Mouse (Mus musculus): Measurements from ENCODE around the gene Ssr1. TPM values are rescaled to one million over a fixed set of nuclear protein-coding genes. Genes with fewer than 3 reads are reported as not detected.

The Ssr1 gene
- polyA plus RNA-seq, 1 experiment, result 188 TPM

- Histone ChIP-seq H3K4me3 (ENCODE audit: insufficient read depth, low read depth, low read length) (no peak overlapping the region), H3K4me1 (ENCODE audit: control insufficient read depth, insufficient read depth, low read length) (peaks cover 31% of the 10 kb centered on the region), H3K27ac (ENCODE audit: insufficient read depth, low read depth, low read length) (no peak overlapping the region)
- TF ChIP-seq CTCF (IDR thresholded peaks at IDR 0.05; ENCODE audit: insufficient read depth, low read depth, low read length) (no peak), POLR2A (IDR thresholded peaks at IDR 0.05; ENCODE audit: insufficient read depth, low read depth, low read length) (no peak)
- WGBS, result 94% methylated on average over 9 of the region's 9 CpGs
Observed at GRCm38 (mm10) chr13:37962541-37962940, 31.5 kb downstream of the Ssr1 start.

- Histone ChIP-seq H3K27ac (ENCODE audit: insufficient read depth, low read depth, low read length) (no peak overlapping the region), H3K4me3 (ENCODE audit: insufficient read depth, low read depth, low read length) (no peak overlapping the region), H3K4me1 (ENCODE audit: control insufficient read depth, insufficient read depth, low read length) (peaks cover 20% of the 10 kb centered on the region)
- no peak for TF ChIP-seq POLR2A (IDR thresholded peaks at IDR 0.05; ENCODE audit: insufficient read depth, low read depth, low read length)
- no peak for TF ChIP-seq CTCF (IDR thresholded peaks at IDR 0.05; ENCODE audit: insufficient read depth, low read depth, low read length)
- 92% methylated on average over 7 of the region's 7 CpGs for WGBS
Observed at GRCm38 (mm10) chr13:37959936-37960335, 34.1 kb downstream of the Ssr1 start.

GRCm38 (mm10) chr13:37959239-37959907 is 34.6 kb downstream of the Ssr1 start:
- 45% methylated on average over 15 of the region's 15 CpGs for WGBS
- H3K4me3 ChIP-seq (ENCODE audit: insufficient read depth, low read depth, low read length), result no peak overlapping the region
- peaks cover 16% of the 10 kb centered on the region for H3K4me1 ChIP-seq (ENCODE audit: control insufficient read depth, insufficient read depth, low read length)
- H3K27ac ChIP-seq (ENCODE audit: insufficient read depth, low read depth, low read length), result no peak overlapping the region; the same call in 1 of the 2 replicates
- TF ChIP-seq CTCF (IDR thresholded peaks at IDR 0.05; ENCODE audit: insufficient read depth, low read depth, low read length) (no peak), POLR2A (IDR thresholded peaks at IDR 0.05; ENCODE audit: insufficient read depth, low read depth, low read length) (no peak)

GRCm38 (mm10) chr13:37958498-37959238 is 35.3 kb downstream of the Ssr1 start:
- Histone ChIP-seq H3K4me1 (ENCODE audit: control insufficient read depth, insufficient read depth, low read length) (peaks cover 10% of the 10 kb centered on the region), H3K27ac (ENCODE audit: insufficient read depth, low read depth, low read length) (peak overlapping the region; percentile 40; the same call in 1 of the 2 replicates), H3K4me3 (ENCODE audit: insufficient read depth, low read depth, low read length) (no peak overlapping the region)
- TF ChIP-seq POLR2A (IDR thresholded peaks at IDR 0.05; ENCODE audit: insufficient read depth, low read depth, low read length) (no peak), CTCF (IDR thresholded peaks at IDR 0.05; ENCODE audit: insufficient read depth, low read depth, low read length) (no peak)
- WGBS, result 73% methylated on average over 18 of the region's 18 CpGs

- WGBS, result 82% methylated on average over 1 of the region's 1 CpGs
- Histone ChIP-seq H3K4me3 (ENCODE audit: insufficient read depth, low read depth, low read length) (no peak overlapping the region), H3K4me1 (ENCODE audit: control insufficient read depth, insufficient read depth, low read length) (peaks cover 3% of the 10 kb centered on the region; the same call in 1 of the 2 replicates), H3K27ac (ENCODE audit: insufficient read depth, low read depth, low read length) (no peak overlapping the region)
- TF ChIP-seq POLR2A (IDR thresholded peaks at IDR 0.05; ENCODE audit: insufficient read depth, low read depth, low read length), result no peak
- TF ChIP-seq CTCF (IDR thresholded peaks at IDR 0.05; ENCODE audit: insufficient read depth, low read depth, low read length), result no peak
Observed at GRCm38 (mm10) chr13:37954318-37954717, 39.7 kb downstream of the Ssr1 start.

- Histone ChIP-seq H3K27ac (ENCODE audit: insufficient read depth, low read depth, low read length) (no peak overlapping the region), H3K4me3 (ENCODE audit: insufficient read depth, low read depth, low read length) (no peak overlapping the region), H3K4me1 (ENCODE audit: control insufficient read depth, insufficient read depth, low read length) (no peaks in the 10 kb centered on the region)
- WGBS, result 81% methylated on average over 6 of the region's 6 CpGs
- no peak for TF ChIP-seq CTCF (IDR thresholded peaks at IDR 0.05; ENCODE audit: insufficient read depth, low read depth, low read length)
- TF ChIP-seq POLR2A (IDR thresholded peaks at IDR 0.05; ENCODE audit: insufficient read depth, low read depth, low read length), result no peak
Observed at GRCm38 (mm10) chr13:37952981-37953380, 41.0 kb downstream of the Ssr1 start.

- Histone ChIP-seq H3K4me1 (ENCODE audit: control insufficient read depth, insufficient read depth, low read length) (peaks cover 14% of the 10 kb centered on the region), H3K4me3 (ENCODE audit: insufficient read depth, low read depth, low read length) (no peak overlapping the region), H3K27ac (ENCODE audit: insufficient read depth, low read depth, low read length) (no peak overlapping the region)
- peak; percentile 73 for TF ChIP-seq CTCF (IDR thresholded peaks at IDR 0.05; ENCODE audit: insufficient read depth, low read depth, low read length)
- TF ChIP-seq POLR2A (IDR thresholded peaks at IDR 0.05; ENCODE audit: insufficient read depth, low read depth, low read length), result no peak
- WGBS, result 24% methylated on average over 6 of the region's 6 CpGs
Observed at GRCm38 (mm10) chr13:37946734-37947133, 47.3 kb downstream of the Ssr1 start.

- WGBS, result 83% methylated on average over 8 of the region's 8 CpGs
- H3K4me1 ChIP-seq (ENCODE audit: control insufficient read depth, insufficient read depth, low read length), result peaks cover 17% of the 10 kb centered on the region
- no peak for TF ChIP-seq CTCF (IDR thresholded peaks at IDR 0.05; ENCODE audit: insufficient read depth, low read depth, low read length)
- TF ChIP-seq POLR2A (IDR thresholded peaks at IDR 0.05; ENCODE audit: insufficient read depth, low read depth, low read length), result no peak
- H3K4me3 ChIP-seq (ENCODE audit: insufficient read depth, low read depth, low read length), result no peak overlapping the region
- H3K27ac ChIP-seq (ENCODE audit: insufficient read depth, low read depth, low read length), result no peak overlapping the region
Observed at GRCm38 (mm10) chr13:37945392-37945791, 48.6 kb downstream of the Ssr1 start.

GRCm38 (mm10) chr13:37944306-37944705 is 49.7 kb downstream of the Ssr1 start:
- 88% methylated on average over 1 of the region's 1 CpGs for WGBS
- TF ChIP-seq CTCF (IDR thresholded peaks at IDR 0.05; ENCODE audit: insufficient read depth, low read depth, low read length) (no peak), POLR2A (IDR thresholded peaks at IDR 0.05; ENCODE audit: insufficient read depth, low read depth, low read length) (no peak)
- Histone ChIP-seq H3K4me3 (ENCODE audit: insufficient read depth, low read depth, low read length) (no peak overlapping the region), H3K27ac (ENCODE audit: insufficient read depth, low read depth, low read length) (no peak overlapping the region), H3K4me1 (ENCODE audit: control insufficient read depth, insufficient read depth, low read length) (peaks cover 17% of the 10 kb centered on the region)

Data from olfactory bulb, adult 2 months (tissue).